Comparison of ENCODE assay signal across 9 mouse cellular contexts in genomic region chr11:75455041-75455736, GRCm38 (mm10). TPM values are rescaled to one million over a fixed set of nuclear protein-coding genes. Genes with fewer than 3 reads are reported as not detected.
DNase-seq lines count a peak whose midpoint lies in the region; ATAC-seq and TF ChIP-seq lines count a peak whose summit lies in the region.
"Had no signal": no experiment of that assay in that cellular context is flagged by ENCODE, and none has a peak within 500 bp of the region (broad histone marks: within the 10 kb centered on the region; RNA-seq: fewer than 3 reads in every experiment).

No protein-coding gene starts in this region.

- H3K9me3 ChIP-seq in heart, embryonic 13.5 days: no peaks in the 10 kb centered on the region
- no peaks in the 10 kb centered on the region for H3K9me3 ChIP-seq in liver, embryonic 11.5 days (ENCODE audit: control insufficient read depth, low read length)

- TF ChIP-seq CTCF in small intestine, adult 2 months (IDR thresholded peaks at IDR 0.05; ENCODE audit: extremely low read depth, insufficient read length, insufficient replicate concordance, low read depth, low read length): no peak

- no peak for ATAC-seq in heart, embryonic 13.5 days (ENCODE audit: extremely low read depth, insufficient number of reproducible peaks, low FRiP score, low TSS enrichment)
- no peak for ATAC-seq in liver, embryonic 11.5 days (replicated peaks; ENCODE audit: low FRiP score)
- no peak for ATAC-seq in activated CD4-positive, CD25-positive, alpha-beta regulatory T cell, adult 4 months

- H3K27ac ChIP-seq in heart, embryonic 13.5 days (replicated peaks): peak overlapping the region; percentile 80
- peak overlapping the region; percentile 72 for H3K27ac ChIP-seq in liver, embryonic 11.5 days (ENCODE audit: low read depth, low read length)
- peak overlapping the region; percentile 73 for H3K27ac ChIP-seq in small intestine, adult 2 months (ENCODE audit: insufficient read depth, low read depth, low read length)

- peaks cover 15% of the 10 kb centered on the region; the same call in 1 of the 2 replicates for H3K36me3 ChIP-seq in heart, embryonic 13.5 days
- H3K36me3 ChIP-seq in liver, embryonic 11.5 days (ENCODE audit: control insufficient read depth, insufficient read depth, low read length): peaks cover 5% of the 10 kb centered on the region; the same call in 1 of the 2 replicates
- peaks cover 8% of the 10 kb centered on the region; the same call in 1 of the 2 replicates for H3K36me3 ChIP-seq in small intestine, adult 2 months (ENCODE audit: control insufficient read depth, insufficient read depth, low read length)

- H3K4me1 ChIP-seq in heart, embryonic 13.5 days: peaks cover 45% of the 10 kb centered on the region
- H3K4me1 ChIP-seq in liver, embryonic 11.5 days (replicated peaks; ENCODE audit: control insufficient read depth, insufficient read depth, low read length): peaks cover 65% of the 10 kb centered on the region
- H3K4me1 ChIP-seq in small intestine, adult 2 months (ENCODE audit: control insufficient read depth, insufficient read depth, insufficient read length, low read length): peaks cover 30% of the 10 kb centered on the region

- WGBS in heart, embryonic 13.5 days: 73% methylated on average over 10 of the region's 10 CpGs
- 77% methylated on average over 10 of the region's 10 CpGs for WGBS in liver, embryonic 11.5 days
- WGBS in small intestine, adult 2 months: 55% methylated on average over 10 of the region's 10 CpGs

- TF ChIP-seq POLR2A in small intestine, adult 2 months (IDR thresholded peaks at IDR 0.05; ENCODE audit: low read depth, low read length): no peak

- H3K4me2 ChIP-seq in heart, embryonic 13.5 days: peak overlapping the region; percentile 100
- H3K4me2 ChIP-seq in liver, embryonic 11.5 days: peak overlapping the region; percentile 100

- peak overlapping the region; percentile 88 for H3K9ac ChIP-seq in heart, embryonic 13.5 days
- H3K9ac ChIP-seq in liver, embryonic 11.5 days (ENCODE audit: low read depth, low read length): peak overlapping the region; percentile 82

- peak overlapping the region; percentile 65 for H3K4me3 ChIP-seq in heart, embryonic 13.5 days
- peak overlapping the region; percentile 75; the same call in 1 of the 2 replicates for H3K4me3 ChIP-seq in liver, embryonic 11.5 days (ENCODE audit: low read depth, low read length)
- peak overlapping the region; percentile 75 for H3K4me3 ChIP-seq in small intestine, adult 2 months (ENCODE audit: low read depth, low read length)

- peak; percentile 37 for DNase-seq in 416B (ENCODE audit: low read depth)
- DNase-seq in CD4-positive helper T cell, adult 2 months (ENCODE audit: low read depth, low spot score): peak; percentile 45
- no peak for DNase-seq in liver, embryonic 11.5 days (ENCODE audit: low spot score)
- no peak for DNase-seq in urinary bladder, postnatal 36 days (ENCODE audit: low spot score in 2 of 2)
- DNase-seq in gastrocnemius, postnatal 4 days (ENCODE audit: low spot score in 2 of 2): no peak

- H3K27me3 ChIP-seq in heart, embryonic 13.5 days (replicated peaks): no peaks in the 10 kb centered on the region
- H3K27me3 ChIP-seq in liver, embryonic 11.5 days (replicated peaks; ENCODE audit: control insufficient read depth, insufficient read depth, low read length): no peaks in the 10 kb centered on the region
- no peaks in the 10 kb centered on the region for H3K27me3 ChIP-seq in small intestine, adult 2 months (ENCODE audit: control insufficient read depth, insufficient read depth, low read length)

RNA-seq across cellular contexts. Expression of gene Wdr81, which starts 0.7 kb away (rescaled TPM):
- polyA plus RNA-seq in heart, embryonic 13.5 days (2015; fragmentation: Nextera tagmentation; extraction: Ambion mirVana): 3.7 and 3.8 TPM in 2 replicates
- 21.8 and 21.9 TPM in 2 replicates for polyA plus RNA-seq in liver, embryonic 11.5 days (2014; fragmentation: Nextera tagmentation; extraction: Ambion mirVana)
- polyA plus RNA-seq in small intestine, adult 2 months (2012; rRNA removed): 8.3 and 18.3 TPM in 2 replicates
- total RNA-seq in gastrocnemius, postnatal 4 days (2021): 10 to 100 TPM in 1 of 2 experiments, 1 to 10 TPM in 1; 9.3 to 10.4 TPM
- 1 to 10 TPM; 5.2 to 7.3 TPM for polyA plus RNA-seq in activated CD4-positive, CD25-positive, alpha-beta regulatory T cell, adult 4 months (2017; shearing (Covaris generic))

RNA-seq across cellular contexts. Expression of gene Tlcd2, which starts 6.3 kb away (rescaled TPM):
- 11.4 and 13.5 TPM in 2 replicates for polyA plus RNA-seq in heart, embryonic 13.5 days (2015; fragmentation: Nextera tagmentation; extraction: Ambion mirVana)
- 29.8 and 33.0 TPM in 2 replicates for polyA plus RNA-seq in liver, embryonic 11.5 days (2014; fragmentation: Nextera tagmentation; extraction: Ambion mirVana)
- 27.9 and 78.8 TPM in 2 replicates for polyA plus RNA-seq in small intestine, adult 2 months (2012; rRNA removed)
- 10 to 100 TPM in 1 of 2 experiments, 1 to 10 TPM in 1; 9.6 to 12.6 TPM for total RNA-seq in gastrocnemius, postnatal 4 days (2021)
- polyA plus RNA-seq in activated CD4-positive, CD25-positive, alpha-beta regulatory T cell, adult 4 months (2017; shearing (Covaris generic)): 10 to 100 TPM in 1 of 2 experiments, 1 to 10 TPM in 1; 5.6 to 16.0 TPM

RNA-seq across cellular contexts. Expression of gene Serpinf2, which starts 15.8 kb away (rescaled TPM):
- 1.5 and 14.5 TPM in 2 replicates for polyA plus RNA-seq in heart, embryonic 13.5 days (2015; fragmentation: Nextera tagmentation; extraction: Ambion mirVana)
- 321 and 377 TPM in 2 replicates for polyA plus RNA-seq in liver, embryonic 11.5 days (2014; fragmentation: Nextera tagmentation; extraction: Ambion mirVana)
- 2.0 and 4.3 TPM in 2 replicates for polyA plus RNA-seq in small intestine, adult 2 months (2012; rRNA removed)
- total RNA-seq in gastrocnemius, postnatal 4 days (2021): 1 to 10 TPM in 1 of 2 experiments, under 1 TPM in 1; 0.32 to 2.7 TPM
- polyA plus RNA-seq in activated CD4-positive, CD25-positive, alpha-beta regulatory T cell, adult 4 months (2017; shearing (Covaris generic)): not detected
- total RNA-seq: hematopoietic stem cell, adult 5-6 weeks had no signal

RNA-seq across cellular contexts. Expression of gene Prpf8, which starts 31.4 kb away (rescaled TPM):
- polyA plus RNA-seq in heart, embryonic 13.5 days (2015; fragmentation: Nextera tagmentation; extraction: Ambion mirVana): 31.6 and 32.1 TPM in 2 replicates
- 105 and 119 TPM in 2 replicates for polyA plus RNA-seq in liver, embryonic 11.5 days (2014; fragmentation: Nextera tagmentation; extraction: Ambion mirVana)
- 23.4 and 44.2 TPM in 2 replicates for polyA plus RNA-seq in small intestine, adult 2 months (2012; rRNA removed)
- 10 to 100 TPM; 97.2 TPM for total RNA-seq in gastrocnemius, postnatal 4 days (2021)
- 10 to 100 TPM; 33.9 to 38.7 TPM for polyA plus RNA-seq in activated CD4-positive, CD25-positive, alpha-beta regulatory T cell, adult 4 months (2017; shearing (Covaris generic))

RNA-seq across cellular contexts. Expression of gene Serpinf1, which starts 32.7 kb away (rescaled TPM):
- 30.2 and 34.2 TPM in 2 replicates for polyA plus RNA-seq in heart, embryonic 13.5 days (2015; fragmentation: Nextera tagmentation; extraction: Ambion mirVana)
- 217 and 224 TPM in 2 replicates for polyA plus RNA-seq in liver, embryonic 11.5 days (2014; fragmentation: Nextera tagmentation; extraction: Ambion mirVana)
- 5.8 and 13.7 TPM in 2 replicates for polyA plus RNA-seq in small intestine, adult 2 months (2012; rRNA removed)
- 100 to 1,000 TPM; 130 to 141 TPM for total RNA-seq in gastrocnemius, postnatal 4 days (2021)
- polyA plus RNA-seq in activated CD4-positive, CD25-positive, alpha-beta regulatory T cell, adult 4 months (2017; shearing (Covaris generic)): 1 to 10 TPM; 1.8 to 3.9 TPM

Comparison
In these comparisons a context has a peak if more than half of its experiments do, and no peak if none do; other contexts are left out.
1. DNase-seq: peak in 416B (single experiment) and CD4-positive helper T cell, adult 2 months (single experiment); none in liver, embryonic 11.5 days (single experiment), urinary bladder, postnatal 36 days (0 of 2) and gastrocnemius, postnatal 4 days (0 of 2).
2. RNA of gene Serpinf2, which starts 15.8 kb away (polyA plus RNA-seq): 321 to 377 TPM in liver, embryonic 11.5 days; 2.0 to 4.3 TPM in small intestine, adult 2 months, 1.5 to 14.5 TPM in heart, embryonic 13.5 days and not detected in activated CD4-positive, CD25-positive, alpha-beta regulatory T cell, adult 4 months; every median in the first group is over 10 times any median in the second.
3. Peak in every context shown above with its lines, with median percentiles within 50 percentile points of each other: H3K27ac ChIP-seq and H3K4me3 ChIP-seq.